Mouse (Mus musculus) lung, adult 2 months (tissue): ENCODE measurements around the gene Lcn2. TPM values are rescaled to one million over a fixed set of nuclear protein-coding genes. Genes with fewer than 3 reads are reported as not detected.

Source experiments
- DNase-seq: peaks from one replicate; pipeline ENCODE4 v3.0.0; 2022
- H3K4me1 ChIP-seq: fragments of 200-500 bp; 2 replicates; pipeline ENCODE4 v1.6.1; 2011; ENCODE audit warnings: low read length; ENCODE audit not compliant: control insufficient read depth, insufficient read depth
- H3K4me3 ChIP-seq: fragments of 200-500 bp; replicated peaks from 2 replicates; pipeline ENCODE3; 2011; ENCODE audit warnings: low read depth, mild to moderate bottlenecking, control low read depth, low read length; ENCODE audit errors: extremely low read depth
- CTCF ChIP-seq: fragments of 200-500 bp; IDR thresholded peaks from 2 replicates; pipeline ENCODE4 v1.5.1; 2011; ENCODE audit warnings: mild to moderate bottlenecking, low read length, control low read depth; ENCODE audit not compliant: insufficient read depth
- POLR2A ChIP-seq: fragments of 200-500 bp; IDR thresholded peaks from 2 replicates; pipeline ENCODE4 v1.6.1; 2011; ENCODE audit warnings: low read depth, mild to moderate bottlenecking, control low read depth, low read length, borderline replicate concordance; ENCODE audit errors: extremely low read depth
- WGBS: fragments of 180-500 bp; shearing (Covaris S2); methylation state at CpG from one replicate; pipeline ENCODE4 v1.1.7; 2018; 5-methylcytosine and 5-hydroxymethylcytosine counted together
- polyA plus RNA-seq: library from polyadenylated mRNA; depleted of rRNA; stranded (reverse); fragments of >200 nt; gene quantifications from 2 replicates; pipeline ENCODE4 v1.2.3, GENCODE M21; 2012

Lcn2 gene
- polyA plus RNA-seq, 1 experiment: 193 TPM

- TF ChIP-seq CTCF: no peak
- DNase-seq: no peak
- H3K4me1 ChIP-seq: peaks cover 50% of the 10 kb centered on the region
- H3K4me3 ChIP-seq: no peak overlapping the region
- WGBS: 71% methylated on average over 5 of the region's 5 CpGs
These were observed 37.5 kb upstream of the Lcn2 start for GRCm38 (mm10) chr2:32425568-32425967.

GRCm38 (mm10) chr2:32424796-32425195 lies 36.7 kb upstream of the Lcn2 start:
- 44% methylated on average over 3 of the region's 3 CpGs for WGBS
- Histone ChIP-seq H3K4me3 (no peak overlapping the region), H3K4me1 (peaks cover 50% of the 10 kb centered on the region)
- TF ChIP-seq CTCF: no peak
- TF ChIP-seq POLR2A: no peak
- no peak for DNase-seq

- DNase-seq: peak; percentile 80
- Histone ChIP-seq H3K4me1 (peaks cover 42% of the 10 kb centered on the region), H3K4me3 (peak overlapping the region; percentile 61)
- TF ChIP-seq CTCF: no peak
- peak; percentile 55; the same call in 1 of the 2 replicates for TF ChIP-seq POLR2A
- WGBS: 10% methylated on average over 14 of the region's 14 CpGs
These were observed 35.7 kb upstream of the Lcn2 start for GRCm38 (mm10) chr2:32423481-32424331.

GRCm38 (mm10) chr2:32421851-32422251 lies 33.8 kb upstream of the Lcn2 start:
- Histone ChIP-seq H3K4me3 (no peak overlapping the region), H3K4me1 (peaks cover 30% of the 10 kb centered on the region)
- no peak for TF ChIP-seq CTCF
- no peak for TF ChIP-seq POLR2A
- 78% methylated on average over 6 of the region's 6 CpGs for WGBS
- no peak for DNase-seq

GRCm38 (mm10) chr2:32420647-32421046 lies 32.6 kb upstream of the Lcn2 start:
- no peak for TF ChIP-seq CTCF
- no peak for TF ChIP-seq POLR2A
- H3K4me3 ChIP-seq: no peak overlapping the region
- H3K4me1 ChIP-seq: peaks cover 30% of the 10 kb centered on the region
- 82% methylated on average over 6 of the region's 6 CpGs for WGBS
- no peak for DNase-seq

- 85% methylated on average over 12 of the region's 12 CpGs for WGBS
- no peak overlapping the region for H3K4me3 ChIP-seq
- TF ChIP-seq CTCF: no peak
- no peak for TF ChIP-seq POLR2A
- DNase-seq: no peak
- peaks cover 30% of the 10 kb centered on the region for H3K4me1 ChIP-seq
These were observed 32.1 kb upstream of the Lcn2 start for GRCm38 (mm10) chr2:32420066-32420608.

GRCm38 (mm10) chr2:32419359-32419758 lies 31.3 kb upstream of the Lcn2 start:
- Histone ChIP-seq H3K4me3 (no peak overlapping the region), H3K4me1 (peaks cover 22% of the 10 kb centered on the region)
- peak; percentile 62 for DNase-seq
- no peak for TF ChIP-seq POLR2A
- TF ChIP-seq CTCF: no peak
- 59% methylated on average over 3 of the region's 3 CpGs for whole genome bisulfite sequencing

GRCm38 (mm10) chr2:32418430-32419151 lies 30.5 kb upstream of the Lcn2 start:
- 85% methylated on average over 12 of the region's 12 CpGs for WGBS
- H3K4me1 ChIP-seq: peaks cover 19% of the 10 kb centered on the region
- DNase-seq: no peak
- no peak overlapping the region for H3K4me3 ChIP-seq
- TF ChIP-seq POLR2A (no peak), CTCF (no peak)

GRCm38 (mm10) chr2:32417486-32417885 lies 29.4 kb upstream of the Lcn2 start:
- peaks cover 11% of the 10 kb centered on the region for H3K4me1 ChIP-seq
- TF ChIP-seq CTCF: no peak
- TF ChIP-seq POLR2A: no peak
- H3K4me3 ChIP-seq: no peak overlapping the region
- 85% methylated on average over 8 of the region's 8 CpGs for WGBS
- no peak for DNase-seq
